Mouse (Mus musculus) heart, postnatal 14 days (tissue): ENCODE data around the gene Hist1h3h. TPM values are rescaled to one million over a fixed set of nuclear protein-coding genes. Genes with fewer than 3 reads are reported as not detected.

Experiments
- DNase-seq, 2 experiments: peaks; one replicate each; pipeline ENCODE4 v3.0.0; 2021 to 2022
- intact Hi-C: fragments of 180-260 bp; cut with DNase I; formaldehyde crosslinking; loops from one replicate; pipeline ENCODE4 v1.15.1; 2025
- microRNA-seq, 2 experiments: library from miRNA; unstranded; fragments of <30 nt; microRNA quantifications; one replicate each; pipeline ENCODE4 v1.2.0; 2021 to 2022
- total RNA-seq, 2 experiments: library from RNA; stranded (reverse); gene quantifications; 2 replicates each; pipeline ENCODE4 v1.2.3; 2021

Gene Hist1h3h
- total RNA-seq, 2 experiments from 2014 or later: 82.7 to 215 TPM

GRCm38 (mm10) chr13:21755707-21756106, 38.2 kb downstream of the Hist1h3h start:
- intact Hi-C loops: loop anchor here (10.0 kb wide), 1 partner anchor 1829 kb away; the partner anchor contains the start of gene Hist1h4d
- no peak for DNase-seq

Small RNA genes lying within 50 kb of the gene (microRNA-seq; reads per million reads assigned to microRNA genes)
- gene Gm44357 (0 reads per million in 2 experiments), gene Gm44367 (0 reads per million in 2 experiments), gene Gm44454 (0 reads per million in 2 experiments)

Other genes starting within 250 kb of the Hist1h3h start
- under 1 TPM; 0.59 to 0.88 TPM for gene Nkapl, start 249.2 kb upstream of the Hist1h3h start, total RNA-seq
- 1 to 10 TPM in 1 of 2 experiments, under 1 TPM in 1; 0.93 to 1.3 TPM for gene Zkscan4, start 238.8 kb upstream of the Hist1h3h start, total RNA-seq
- gene Gm10065, start 238.2 kb upstream of the Hist1h3h start, total RNA-seq: not detected
- 10 to 100 TPM; 25.3 to 25.6 TPM for gene AK157302, start 222.4 kb upstream of the Hist1h3h start, total RNA-seq
- 100 to 1,000 TPM; 233 to 256 TPM for gene Gm11273, start 216.2 kb upstream of the Hist1h3h start, total RNA-seq
- gene Zkscan8, start 186.5 kb upstream of the Hist1h3h start, total RNA-seq: 10 to 100 TPM; 11.7 to 12.3 TPM
- not detected for gene Olfr1366, start 174.9 kb upstream of the Hist1h3h start, total RNA-seq
- gene Olfr1535, start 157.8 kb upstream of the Hist1h3h start, total RNA-seq: not detected
- not detected for gene Olfr1364, start 135.9 kb upstream of the Hist1h3h start, total RNA-seq
- gene Olfr1362, start 103.6 kb upstream of the Hist1h3h start, total RNA-seq: not detected
- gene Olfr11, start 75.1 kb upstream of the Hist1h3h start, total RNA-seq: not detected
- not detected for gene Olfr1361, start 54.3 kb upstream of the Hist1h3h start, total RNA-seq
- not detected for gene Olfr1360, start 40.3 kb upstream of the Hist1h3h start, total RNA-seq
- gene Olfr1359, start 19.5 kb upstream of the Hist1h3h start, total RNA-seq: not detected
- 100 to 1,000 TPM in 1 of 2 experiments, 10 to 100 TPM in 1; 66.3 to 130 TPM for gene Hist1h2bl, start 1.5 kb upstream of the Hist1h3h start, total RNA-seq
- gene Hist1h2ai, start 1.2 kb upstream of the Hist1h3h start, total RNA-seq: 100 to 1,000 TPM in 1 of 2 experiments, 10 to 100 TPM in 1; 51.5 to 150 TPM
- 10 to 100 TPM; 21.5 to 40.5 TPM for gene Hist1h2bm, start 4.4 kb downstream of the Hist1h3h start, total RNA-seq
- 10 to 100 TPM; 13.0 to 25.4 TPM for gene Hist1h4j, start 17.4 kb downstream of the Hist1h3h start, total RNA-seq
- gene Hist1h4k, start 32.8 kb downstream of the Hist1h3h start, total RNA-seq: 100 to 1,000 TPM; 128 to 321 TPM
- 10 to 100 TPM; 16.6 to 53.8 TPM for gene Hist1h2ak, start 36.2 kb downstream of the Hist1h3h start, total RNA-seq
- 10 to 100 TPM; 34.2 to 84.3 TPM for gene Hist1h2bn, start 36.5 kb downstream of the Hist1h3h start, total RNA-seq
- 10 to 100 TPM; 33.7 to 72.0 TPM for gene Hist1h1b, start 63.0 kb downstream of the Hist1h3h start, total RNA-seq
- gene Hist1h3i, start 65.7 kb downstream of the Hist1h3h start, total RNA-seq: 100 to 1,000 TPM in 1 of 2 experiments, 10 to 100 TPM in 1; 74.9 to 156 TPM
- 10 to 100 TPM; 10.5 to 19.2 TPM for gene Hist1h2an, start 69.6 kb downstream of the Hist1h3h start, total RNA-seq
- gene Hist1h2bp, start 69.8 kb downstream of the Hist1h3h start, total RNA-seq: 10 to 100 TPM; 19.6 to 53.2 TPM
- gene Hist1h2bq, start 92.5 kb downstream of the Hist1h3h start, total RNA-seq: 100 to 1,000 TPM in 1 of 2 experiments, 10 to 100 TPM in 1; 53.2 to 110 TPM
- gene Hist1h2ao, start 92.8 kb downstream of the Hist1h3h start, total RNA-seq: not detected
- gene Hist1h4m, start 94.1 kb downstream of the Hist1h3h start, total RNA-seq: 100 to 1,000 TPM; 163 to 280 TPM
- gene Hist1h4n, start 114.5 kb downstream of the Hist1h3h start, total RNA-seq: 10 to 100 TPM in 1 of 2 experiments, 1 to 10 TPM in 1; 9.1 to 16.3 TPM
- 100 to 1,000 TPM in 1 of 2 experiments, 10 to 100 TPM in 1; 85.4 to 183 TPM for gene Hist1h2ap, start 115.8 kb downstream of the Hist1h3h start, total RNA-seq
- gene Hist1h2br, start 116.1 kb downstream of the Hist1h3h start, total RNA-seq: 100 to 1,000 TPM in 1 of 2 experiments, 10 to 100 TPM in 1; 52.5 to 108 TPM
- gene Zfp184, start 227.4 kb downstream of the Hist1h3h start, total RNA-seq: under 1 TPM; 0.62 to 0.90 TPM